Mouse (Mus musculus) neural tube, embryonic 10.5 days (tissue): Measurements from ENCODE around the gene Sytl4.

Experiments used
- DNase-seq: peaks from one replicate; pipeline ENCODE4 v3.0.0-alpha.2; 2017; ENCODE audit warnings: low spot score; ENCODE audit errors: extremely low spot score

The Sytl4 gene

DNA sequence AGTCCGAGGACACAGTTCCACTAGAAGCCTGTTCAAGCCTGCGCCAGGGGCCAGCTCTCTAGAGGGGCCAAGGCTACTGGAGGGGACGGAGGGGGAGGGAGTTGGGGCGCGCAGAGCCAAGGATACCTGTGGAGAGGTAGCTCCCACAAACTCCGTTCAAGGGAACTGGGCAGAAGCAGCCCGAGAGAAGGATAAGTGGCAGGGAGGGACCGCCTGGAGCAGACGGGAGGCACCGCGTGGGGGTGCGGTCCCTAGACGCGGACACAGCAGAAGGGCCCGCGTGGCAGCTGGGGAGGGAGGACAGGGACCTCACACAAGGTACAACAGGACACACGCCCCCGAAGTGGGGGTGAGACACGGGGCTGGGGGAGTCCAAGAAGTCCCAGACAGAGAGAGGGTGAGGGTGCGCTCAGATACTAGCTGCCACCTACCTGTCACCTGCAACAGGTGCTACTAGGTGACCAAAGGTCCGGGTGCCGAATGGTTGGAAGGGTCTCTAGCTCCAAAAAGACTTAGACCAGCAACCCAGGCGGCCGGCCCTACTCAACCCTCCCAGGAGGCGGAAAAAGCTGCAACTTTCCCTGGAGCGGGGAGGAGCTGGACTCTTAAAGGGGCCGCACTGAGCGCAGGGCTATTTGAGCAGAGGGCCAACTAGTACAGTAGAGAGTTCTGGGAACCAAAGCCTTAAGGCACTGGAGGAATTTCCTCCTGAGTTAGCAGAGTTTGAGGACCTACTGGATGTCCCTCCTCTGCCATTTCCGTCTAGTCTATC lies at the start of gene Sytl4:
Gene Sytl4, minus strand, starts transcription at position 582 of the 772 bp plus-strand sequence.
- peak; percentile 35 for DNase-seq

- DNase-seq: no peak
Observed at GRCm38 (mm10) chrX:134020664-134021063, 39.1 kb upstream of the Sytl4 start.

DNA sequence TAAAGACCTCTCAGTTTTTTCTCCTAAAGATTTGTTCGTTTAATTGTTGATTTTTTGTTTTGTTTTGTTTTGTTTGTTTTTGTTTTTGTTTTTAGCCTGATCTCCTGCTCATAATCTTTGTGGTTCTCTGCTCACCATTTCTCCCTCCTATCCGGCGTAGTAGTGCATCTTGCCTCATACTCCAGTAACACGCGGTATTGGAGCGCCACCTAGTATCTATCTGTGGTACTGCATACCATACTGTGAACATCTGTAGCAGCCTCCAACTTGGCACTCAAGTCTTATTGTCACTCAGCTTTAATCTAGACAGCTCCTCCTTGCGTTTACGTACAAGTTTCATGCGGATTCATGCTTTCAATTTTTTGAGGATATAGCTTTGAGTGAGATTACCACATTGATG lies 37.4 kb upstream of the Sytl4 start:
- DNase-seq: peak; percentile 38

GRCm38 (mm10) chrX:133995866-133996265 lies 14.3 kb upstream of the Sytl4 start:
- DNase-seq: no peak

DNA sequence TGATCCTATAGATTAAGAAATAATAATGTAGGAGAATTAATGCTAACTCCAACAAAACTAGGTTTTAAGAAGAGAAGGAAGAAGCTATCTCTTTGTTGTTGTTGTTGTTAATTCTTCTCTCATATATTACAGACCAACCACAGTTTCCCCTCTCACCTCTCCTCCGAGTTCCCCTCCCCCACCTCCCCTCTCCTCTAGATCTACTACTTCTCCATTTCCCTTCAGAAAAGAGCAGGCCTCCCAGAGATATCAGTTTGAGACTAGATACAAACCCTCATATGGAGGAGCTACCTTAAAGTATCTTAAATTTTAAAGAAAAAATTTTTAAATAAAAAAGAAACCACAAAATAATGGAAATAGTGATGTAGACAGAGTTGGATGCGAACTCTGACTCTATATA lies 17.0 kb downstream of the Sytl4 start:
- DNase-seq: no peak

GRCm38 (mm10) chrX:133960617-133961016 lies 21.0 kb downstream of the Sytl4 start:
- DNase-seq: no peak

DNA sequence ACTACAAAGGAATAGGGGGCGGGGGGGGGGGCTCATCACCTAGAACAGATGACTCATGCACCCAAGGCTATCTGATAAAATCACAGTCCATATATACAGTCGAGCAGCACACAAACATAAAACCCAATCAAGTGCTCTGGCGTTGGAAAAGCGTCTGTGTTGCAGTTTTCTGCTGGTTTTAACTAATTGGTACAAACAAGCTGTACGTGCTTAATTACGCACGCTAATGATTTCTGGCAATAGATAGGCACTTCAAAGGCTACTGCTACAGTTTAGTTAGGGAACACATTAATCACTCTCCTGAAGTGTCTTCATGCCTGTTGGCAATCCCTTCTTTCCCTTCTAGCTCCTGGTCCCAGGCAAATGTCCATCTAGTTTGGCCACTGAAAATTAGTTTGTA lies 27.0 kb downstream of the Sytl4 start:
- DNase-seq: no peak

- DNase-seq: peak; percentile 22
Observed at GRCm38 (mm10) chrX:133947427-133947826, 34.2 kb downstream of the Sytl4 start.

GRCm38 (mm10) chrX:133939561-133939960 lies 42.1 kb downstream of the Sytl4 start:
- DNase-seq: no peak

DNA sequence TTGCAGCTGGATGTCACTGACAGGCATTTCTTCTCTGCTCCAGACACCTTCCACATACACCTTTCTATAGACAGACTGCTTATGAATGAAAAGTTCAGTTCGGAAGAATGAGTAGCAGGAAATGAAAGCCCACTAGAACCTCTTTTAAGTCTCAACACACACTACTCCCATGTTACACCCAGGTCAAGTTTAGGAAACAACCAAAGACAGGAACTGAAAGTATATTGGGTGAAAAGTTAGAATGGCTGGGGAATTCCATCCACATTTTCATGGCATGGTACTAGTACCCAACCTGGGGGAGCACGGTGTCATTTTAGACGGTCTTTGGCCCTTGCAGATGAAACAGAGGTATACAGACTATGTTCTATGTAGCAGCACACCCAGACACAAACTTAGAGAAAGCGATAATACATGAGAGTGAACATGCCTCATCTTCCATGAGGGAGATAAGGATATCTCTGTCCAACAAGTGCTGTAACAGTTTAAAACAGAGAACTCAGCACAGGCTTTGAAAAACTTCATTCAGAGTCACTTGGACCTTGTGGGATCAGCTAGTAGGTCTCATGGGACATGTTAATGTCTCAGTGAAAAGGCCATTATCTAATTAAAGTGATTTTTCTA lies 44.9 kb downstream of the Sytl4 start:
- DNase-seq: no peak

GRCm38 (mm10) chrX:133931302-133932013 lies 50.2 kb downstream of the Sytl4 start:
- DNase-seq: no peak

DNA sequence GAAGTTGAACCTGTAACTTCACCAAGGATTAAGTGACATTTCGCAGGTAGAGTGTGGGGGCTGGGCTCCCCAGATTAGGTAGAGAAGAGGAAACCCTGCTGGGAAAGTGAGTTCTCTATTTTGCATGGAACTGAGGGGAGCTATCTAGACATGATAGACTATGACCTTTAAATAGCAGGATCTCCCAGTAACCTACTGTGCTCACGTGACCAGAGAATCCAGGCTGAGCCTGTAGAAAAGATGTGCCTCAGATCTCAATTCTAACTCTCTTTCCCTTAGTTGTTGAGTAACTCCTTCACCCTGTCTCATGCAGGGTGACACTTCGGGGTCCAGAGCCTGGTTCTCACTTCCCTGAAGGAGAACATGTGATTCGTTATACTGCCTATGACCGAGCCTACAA lies 54.9 kb downstream of the Sytl4 start:
- DNase-seq: no peak

DNA sequence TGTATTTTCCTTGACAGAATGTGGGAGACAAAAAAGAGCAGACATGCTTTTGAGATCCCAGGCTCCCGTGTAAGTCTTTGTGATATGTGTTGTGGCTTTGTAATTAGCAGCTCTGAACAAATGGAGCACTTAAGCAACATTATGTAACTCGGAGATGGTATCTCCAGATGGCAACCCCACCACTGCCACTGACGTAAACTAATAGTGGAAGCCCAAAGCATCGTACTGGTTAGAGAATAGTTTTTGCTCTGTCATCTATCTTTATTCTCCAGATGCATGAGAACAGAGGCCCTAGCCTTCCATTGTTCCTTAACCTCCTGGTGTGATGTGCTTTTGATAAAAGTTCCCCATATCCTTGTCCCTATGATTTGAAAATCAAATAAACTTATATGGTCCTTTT lies 60.4 kb downstream of the Sytl4 start:
- DNase-seq: no peak

GRCm38 (mm10) chrX:133914219-133914618 lies 67.4 kb downstream of the Sytl4 start:
- DNase-seq: no peak

- DNase-seq: no peak
Observed at GRCm38 (mm10) chrX:133913006-133913405, 68.6 kb downstream of the Sytl4 start.

- no peak for DNase-seq
Observed at GRCm38 (mm10) chrX:133911397-133912103, 70.1 kb downstream of the Sytl4 start.

- DNase-seq: no peak
Observed at GRCm38 (mm10) chrX:133908261-133908660, 73.4 kb downstream of the Sytl4 start, which contains the start of gene Srpx2. Gene Srpx2 (plus strand): TSS chrX:133908426.

- DNase-seq: peak; percentile 76
Observed at GRCm38 (mm10) chrX:133898014-133898542, 83.5 kb downstream of the Sytl4 start, which contains the start of gene Tspan6. Gene Tspan6 (minus strand): TSS chrX:133898429.

- DNase-seq: no peak
Observed at GRCm38 (mm10) chrX:133888111-133888510, 93.5 kb downstream of the Sytl4 start.

- DNase-seq: no peak
Observed at GRCm38 (mm10) chrX:133887308-133887707, 94.3 kb downstream of the Sytl4 start.
